Mouse (Mus musculus): ENCODE measurements around the gene Hoxa4. TPM values are rescaled to one million over a fixed set of nuclear protein-coding genes. Genes with fewer than 3 reads are reported as not detected.

Hoxa4 gene
- polyA plus RNA-seq, 1 experiment: not detected

DNA sequence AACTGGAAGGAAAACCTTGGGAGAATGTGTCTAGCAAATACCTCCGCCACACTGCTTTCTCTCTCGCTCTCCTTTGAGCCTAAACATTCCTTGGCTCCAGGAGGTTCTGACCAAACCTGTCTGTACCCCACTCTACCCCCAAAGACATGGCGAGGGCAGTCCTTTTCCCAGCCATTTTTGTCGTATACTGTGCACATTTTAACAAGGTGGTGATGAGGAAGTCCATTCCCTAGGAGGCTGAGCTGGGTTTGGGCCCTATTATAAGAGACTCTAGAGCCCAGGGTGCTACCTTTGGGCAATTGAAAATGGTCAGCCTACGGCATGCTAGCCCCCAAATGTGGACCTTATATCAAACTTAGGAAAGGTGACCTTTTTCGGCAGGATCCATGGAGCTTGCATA, 44.3 kb upstream of the Hoxa4 start:
- Histone ChIP-seq H3K4me1 (ENCODE audit: control insufficient read depth, insufficient read depth, low read length) (no peaks in the 10 kb centered on the region), H3K4me3 (ENCODE audit: insufficient read depth, low read depth, low read length) (no peak overlapping the region), H3K27ac (ENCODE audit: insufficient read depth, low read depth, low read length) (no peak overlapping the region)
- 23% methylated on average over 6 of the region's 6 CpGs for WGBS
- TF ChIP-seq CTCF (IDR thresholded peaks at IDR 0.05; ENCODE audit: insufficient read depth, low read depth, low read length) (no peak), POLR2A (IDR thresholded peaks at IDR 0.05; ENCODE audit: insufficient read depth, low read depth, low read length) (no peak)

DNA sequence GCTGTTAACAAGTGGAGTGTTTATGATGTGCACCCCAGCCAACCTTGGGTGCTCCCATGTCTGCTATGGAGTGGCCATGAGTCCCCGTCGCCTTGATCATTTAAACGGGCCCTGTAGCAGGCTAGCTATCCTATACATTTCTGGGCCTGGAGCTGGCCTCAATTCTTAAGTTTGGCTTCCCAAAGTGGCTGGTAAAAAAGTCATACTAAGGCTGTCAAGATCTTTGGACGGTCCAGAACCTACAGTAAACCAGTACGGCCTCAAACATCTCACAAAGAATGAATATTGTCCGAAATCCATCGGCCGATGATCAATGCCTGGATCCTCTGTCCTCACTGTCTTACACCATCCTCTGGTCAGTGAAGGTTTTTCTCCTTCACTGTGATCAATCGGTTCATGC, 43.7 kb upstream of the Hoxa4 start:
- TF ChIP-seq POLR2A (IDR thresholded peaks at IDR 0.05; ENCODE audit: insufficient read depth, low read depth, low read length): no peak
- TF ChIP-seq CTCF (IDR thresholded peaks at IDR 0.05; ENCODE audit: insufficient read depth, low read depth, low read length): no peak
- H3K4me3 ChIP-seq (ENCODE audit: insufficient read depth, low read depth, low read length): no peak overlapping the region
- H3K27ac ChIP-seq (ENCODE audit: insufficient read depth, low read depth, low read length): no peak overlapping the region
- WGBS: 33% methylated on average over 9 of the region's 9 CpGs
- no peaks in the 10 kb centered on the region for H3K4me1 ChIP-seq (ENCODE audit: control insufficient read depth, insufficient read depth, low read length)

DNA sequence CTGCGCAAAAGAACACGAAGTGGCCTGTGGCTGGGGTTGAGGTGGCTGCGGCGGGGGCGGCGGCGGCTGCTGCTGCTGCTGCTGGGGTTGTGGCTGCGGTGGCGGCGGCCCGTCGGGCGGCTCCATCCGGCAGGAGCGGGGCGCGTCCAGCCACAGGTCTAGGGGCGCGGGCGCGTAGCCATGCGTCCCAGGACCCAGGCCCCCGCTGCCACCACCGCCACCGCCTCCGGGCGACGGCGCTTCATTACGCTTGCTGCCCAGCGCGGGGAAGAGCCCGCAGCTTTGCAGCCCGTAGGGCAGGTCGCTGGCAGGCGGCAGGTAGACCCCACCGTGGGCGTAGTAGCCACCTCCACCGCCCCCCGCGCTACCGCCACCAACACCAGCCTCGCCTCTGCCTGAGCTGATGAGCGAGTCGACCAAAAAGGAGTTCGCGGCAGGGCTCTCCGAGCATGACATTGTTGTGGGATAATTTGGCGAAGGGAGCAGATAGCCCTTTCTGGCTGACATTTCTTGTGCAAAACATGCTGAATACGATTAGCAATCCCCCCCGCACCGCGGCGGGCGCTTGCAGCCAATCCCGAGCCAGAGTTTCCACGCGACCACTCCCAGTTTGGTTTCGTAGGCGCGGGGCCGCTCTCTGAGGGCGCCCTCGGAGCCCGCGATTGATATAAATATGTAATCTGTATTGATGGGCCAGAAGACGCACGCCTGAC, 43.0 kb upstream of the Hoxa4 start:
- no peaks in the 10 kb centered on the region for H3K4me1 ChIP-seq (ENCODE audit: control insufficient read depth, insufficient read depth, low read length)
- WGBS: 2% methylated on average over 64 of the region's 68 CpGs
- no peak overlapping the region for H3K4me3 ChIP-seq (ENCODE audit: insufficient read depth, low read depth, low read length)
- TF ChIP-seq POLR2A (IDR thresholded peaks at IDR 0.05; ENCODE audit: insufficient read depth, low read depth, low read length): no peak
- no peak for TF ChIP-seq CTCF (IDR thresholded peaks at IDR 0.05; ENCODE audit: insufficient read depth, low read depth, low read length)
- no peak overlapping the region for H3K27ac ChIP-seq (ENCODE audit: insufficient read depth, low read depth, low read length)

DNA sequence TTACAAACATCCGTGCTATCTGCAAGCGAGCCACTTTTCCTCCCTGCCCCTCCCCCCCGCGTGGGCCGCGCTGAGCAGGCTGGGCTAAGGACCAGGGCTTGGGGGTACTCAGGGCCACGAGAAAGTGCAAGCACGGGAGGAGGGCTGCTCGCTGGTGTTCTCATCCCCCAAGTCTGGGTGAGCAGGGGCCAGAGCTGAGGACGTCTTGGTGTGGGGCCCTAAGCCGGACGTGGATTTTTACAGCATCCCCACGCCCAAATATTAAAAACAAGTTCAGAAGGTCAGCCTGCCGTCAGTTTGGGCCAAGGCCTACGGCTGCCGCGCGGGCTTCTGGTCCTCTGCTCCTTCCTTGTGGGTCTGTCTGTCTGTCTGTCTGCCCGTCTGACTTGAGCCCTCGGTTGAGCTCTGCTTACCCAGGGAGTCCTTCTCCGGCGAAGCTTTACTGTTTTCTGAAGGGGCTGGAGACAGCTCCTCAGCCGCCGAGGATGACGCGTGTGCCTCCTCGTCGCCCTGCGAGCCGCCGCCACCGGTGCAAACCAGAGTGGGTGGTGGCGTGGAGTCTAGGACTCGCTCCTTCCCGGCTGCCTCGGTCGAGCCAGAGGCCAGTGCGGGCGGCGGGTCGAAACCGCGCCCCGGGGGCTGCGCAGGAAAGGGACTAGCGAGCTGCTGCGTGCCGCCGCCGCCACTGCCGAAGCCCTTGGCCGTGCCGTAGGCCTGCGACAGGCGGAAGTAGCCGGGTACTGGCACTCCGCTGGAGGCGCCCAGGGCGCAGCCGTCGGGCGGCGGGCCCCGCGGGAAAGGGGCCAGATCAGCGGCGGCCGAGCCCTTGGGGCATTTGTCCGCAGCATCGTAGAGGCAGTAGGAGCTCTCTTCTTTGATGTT, 42.2 kb upstream of the Hoxa4 start:
- Histone ChIP-seq H3K27ac (ENCODE audit: insufficient read depth, low read depth, low read length) (no peak overlapping the region), H3K4me1 (ENCODE audit: control insufficient read depth, insufficient read depth, low read length) (no peaks in the 10 kb centered on the region), H3K4me3 (ENCODE audit: insufficient read depth, low read depth, low read length) (no peak overlapping the region)
- 2% methylated on average over 70 of the region's 70 CpGs for WGBS
- no peak for TF ChIP-seq POLR2A (IDR thresholded peaks at IDR 0.05; ENCODE audit: insufficient read depth, low read depth, low read length)
- TF ChIP-seq CTCF (IDR thresholded peaks at IDR 0.05; ENCODE audit: insufficient read depth, low read depth, low read length): no peak

DNA sequence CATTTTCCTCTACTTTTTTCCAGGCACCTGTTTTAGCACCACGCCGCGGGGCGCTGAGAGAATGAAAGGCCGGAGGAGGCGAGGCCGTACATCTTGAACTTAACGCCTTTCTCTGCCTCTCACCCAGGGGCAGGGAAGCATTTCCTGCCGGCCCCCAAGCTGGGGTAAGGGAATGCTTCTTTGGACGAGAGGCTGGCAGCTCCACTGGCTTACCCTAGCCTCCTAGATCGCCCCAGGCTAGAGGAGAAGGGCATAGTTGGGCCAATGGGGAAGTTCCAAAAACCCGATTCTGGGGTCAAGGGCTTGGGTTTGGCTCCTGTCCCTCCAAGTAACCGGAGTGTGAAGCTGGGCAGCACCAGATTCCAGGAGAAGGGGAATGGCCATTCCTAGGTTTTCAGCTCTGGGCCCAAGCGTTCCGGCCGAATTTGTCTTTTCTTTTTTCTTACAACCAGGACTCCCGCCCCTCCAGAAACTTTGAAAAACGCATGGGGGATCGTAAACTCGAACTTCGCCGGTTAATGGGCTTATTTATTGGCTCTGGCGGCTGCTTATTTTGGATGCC, 41.5 kb upstream of the Hoxa4 start:
- Histone ChIP-seq H3K4me1 (ENCODE audit: control insufficient read depth, insufficient read depth, low read length) (no peaks in the 10 kb centered on the region), H3K4me3 (ENCODE audit: insufficient read depth, low read depth, low read length) (no peak overlapping the region), H3K27ac (ENCODE audit: insufficient read depth, low read depth, low read length) (no peak overlapping the region)
- 3% methylated on average over 23 of the region's 23 CpGs for WGBS
- TF ChIP-seq CTCF (IDR thresholded peaks at IDR 0.05; ENCODE audit: insufficient read depth, low read depth, low read length): no peak
- TF ChIP-seq POLR2A (IDR thresholded peaks at IDR 0.05; ENCODE audit: insufficient read depth, low read depth, low read length): no peak

DNA sequence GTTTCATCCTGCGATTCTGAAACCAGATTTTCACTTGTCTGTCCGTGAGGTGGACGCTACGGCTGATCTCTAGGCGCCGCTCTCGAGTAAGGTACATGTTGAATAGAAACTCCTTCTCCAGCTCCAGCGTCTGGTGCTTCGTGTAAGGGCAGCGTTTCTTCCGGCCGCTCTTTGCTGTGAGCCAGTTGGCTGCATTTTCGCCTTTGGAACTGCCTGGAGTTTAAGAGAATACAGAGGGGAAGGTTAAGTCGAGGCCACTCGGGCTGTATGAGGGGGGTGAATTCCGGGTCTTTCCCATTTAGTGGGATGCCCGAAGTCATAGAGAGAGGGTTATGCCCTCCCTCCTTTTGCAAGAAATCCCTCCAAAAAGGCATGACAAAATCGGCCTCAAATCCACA, 41.0 kb upstream of the Hoxa4 start:
- H3K4me1 ChIP-seq (ENCODE audit: control insufficient read depth, insufficient read depth, low read length): no peaks in the 10 kb centered on the region
- H3K27ac ChIP-seq (ENCODE audit: insufficient read depth, low read depth, low read length): no peak overlapping the region
- 1% methylated on average over 18 of the region's 18 CpGs for WGBS
- no peak overlapping the region for H3K4me3 ChIP-seq (ENCODE audit: insufficient read depth, low read depth, low read length)
- no peak for TF ChIP-seq POLR2A (IDR thresholded peaks at IDR 0.05; ENCODE audit: insufficient read depth, low read depth, low read length)

DNA sequence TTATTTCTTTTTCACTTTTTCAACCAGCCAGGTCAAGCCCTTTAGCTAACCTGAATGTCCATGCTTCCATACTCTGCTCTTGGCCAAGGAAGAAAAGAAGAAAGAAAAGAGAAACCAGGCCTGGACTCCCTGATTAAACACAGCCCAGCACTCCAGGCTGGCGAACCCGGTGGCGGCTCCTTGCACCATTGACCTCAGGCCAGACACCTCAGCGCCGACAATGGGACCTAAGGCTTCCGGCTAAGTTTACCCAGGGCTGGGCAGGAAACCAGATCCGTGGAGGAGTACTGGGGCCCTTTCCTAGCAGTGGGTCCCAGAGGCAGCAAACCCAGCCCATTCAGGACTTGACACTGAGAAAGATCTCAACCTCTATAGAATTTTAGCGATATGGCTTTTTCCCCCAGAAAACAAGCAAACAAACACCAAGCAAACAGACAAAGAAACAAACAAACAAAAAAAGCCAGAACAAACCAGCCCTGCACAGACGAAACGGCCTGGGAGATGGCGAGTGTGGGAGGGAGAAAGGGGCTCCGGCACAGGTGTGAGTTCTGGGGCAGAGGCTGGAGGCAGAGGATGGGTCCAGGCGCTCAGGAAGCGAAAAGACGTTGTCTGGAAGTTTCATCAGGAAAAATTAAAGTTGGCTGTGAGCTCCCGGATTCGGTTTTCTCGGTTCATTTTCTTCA, 40.5 kb upstream of the Hoxa4 start:
- Histone ChIP-seq H3K4me1 (ENCODE audit: control insufficient read depth, insufficient read depth, low read length) (no peaks in the 10 kb centered on the region), H3K27ac (ENCODE audit: insufficient read depth, low read depth, low read length) (no peak overlapping the region), H3K4me3 (ENCODE audit: insufficient read depth, low read depth, low read length) (no peak overlapping the region)
- no peak for TF ChIP-seq POLR2A (IDR thresholded peaks at IDR 0.05; ENCODE audit: insufficient read depth, low read depth, low read length)
- TF ChIP-seq CTCF (IDR thresholded peaks at IDR 0.05; ENCODE audit: insufficient read depth, low read depth, low read length): no peak
- 4% methylated on average over 18 of the region's 18 CpGs for WGBS

DNA sequence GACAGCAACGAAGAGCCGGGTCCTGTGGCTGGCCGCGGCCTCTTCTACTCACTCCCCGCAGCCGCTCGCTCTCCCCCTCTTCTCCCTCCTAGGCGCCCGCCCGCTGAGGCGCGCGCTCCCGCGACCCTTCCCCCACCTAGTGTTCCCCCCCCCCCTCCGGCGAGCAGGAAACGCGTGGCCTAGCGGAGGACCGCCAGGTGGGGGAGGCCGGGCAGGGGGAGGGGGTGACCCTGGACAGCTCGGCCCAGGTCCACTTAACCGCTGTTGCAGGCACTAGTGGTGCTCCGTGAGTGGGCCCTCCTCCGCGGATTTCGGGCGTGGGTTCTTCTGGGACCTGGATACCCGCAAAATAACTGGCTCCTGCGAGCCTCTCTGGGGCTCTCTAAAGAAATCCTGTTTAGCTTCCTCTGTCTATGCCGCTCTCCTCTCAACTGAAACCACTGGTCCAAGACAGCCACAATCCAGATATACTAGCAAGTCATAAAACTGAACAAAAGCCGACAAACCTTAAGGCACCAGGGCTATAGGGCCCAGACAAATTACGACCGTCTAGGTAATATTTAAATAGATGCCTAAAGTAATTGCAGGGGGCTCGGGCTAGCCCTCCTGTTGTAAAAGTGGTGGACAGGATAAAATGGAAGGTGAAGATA, 39.1 kb upstream of the Hoxa4 start, which contains the start of gene Hoxa9:
Hoxa9 (minus strand) TSS at position 574 of the 650 bp plus-strand sequence.
- WGBS: 2% methylated on average over 25 of the region's 36 CpGs
- no peaks in the 10 kb centered on the region for H3K4me1 ChIP-seq (ENCODE audit: control insufficient read depth, insufficient read depth, low read length)
- TF ChIP-seq POLR2A (IDR thresholded peaks at IDR 0.05; ENCODE audit: insufficient read depth, low read depth, low read length): no peak
- no peak for TF ChIP-seq CTCF (IDR thresholded peaks at IDR 0.05; ENCODE audit: insufficient read depth, low read depth, low read length)

More for the DNA sequence above, 39.1 kb upstream of the Hoxa4 start, which contains the start of gene Hoxa9:
- Histone ChIP-seq H3K4me3 (ENCODE audit: insufficient read depth, low read depth, low read length) (no peak within 1 kb of the TSS), H3K27ac (ENCODE audit: insufficient read depth, low read depth, low read length) (no peak within 1 kb of the TSS)

All from olfactory bulb, adult 2 months (tissue).